Mouse (Mus musculus) spleen, adult 2 months (tissue): Measurements from ENCODE around the gene Sohlh1.

Experiments
- CTCF ChIP-seq: fragments of 200-500 bp; IDR thresholded peaks from 2 replicates; pipeline ENCODE4 v1.5.1; 2011; ENCODE audit warnings: mild to moderate bottlenecking, inconsistent platforms; ENCODE audit not compliant: insufficient read depth, insufficient read length, insufficient replicate concordance; ENCODE audit errors: extremely low read depth
- POLR2A ChIP-seq: fragments of 200-500 bp; IDR thresholded peaks from 2 replicates; pipeline ENCODE4 v1.6.1; 2011; ENCODE audit warnings: low read depth, low read length, inconsistent platforms

DNA sequence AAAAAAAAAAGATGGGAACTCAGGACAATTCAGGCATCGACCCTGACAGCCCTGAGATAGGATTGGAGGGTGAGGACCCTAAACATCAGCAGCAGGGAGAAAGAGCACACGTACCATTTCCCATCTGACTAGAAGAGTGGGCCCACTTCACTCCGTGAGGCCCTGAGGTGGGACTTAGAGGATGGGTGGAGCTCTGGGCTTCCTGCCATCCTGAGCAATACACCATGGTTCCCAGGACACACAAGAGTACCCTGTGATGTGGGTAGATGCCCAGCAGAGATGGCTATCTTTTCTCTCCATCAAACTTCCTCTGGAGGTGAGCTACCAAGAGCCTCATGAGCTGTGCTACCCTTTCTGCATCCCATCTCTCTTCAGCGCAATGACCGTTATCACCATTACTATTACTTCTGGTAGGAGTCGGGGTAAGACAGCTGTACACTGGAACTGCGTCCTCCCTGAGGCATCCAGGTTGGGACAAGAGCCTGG, 30.2 kb upstream of the Sohlh1 start:
- no peak for TF ChIP-seq CTCF
- no peak for TF ChIP-seq POLR2A
